Mouse (Mus musculus): ENCODE data around the gene Catsperz. TPM values are rescaled to one million over a fixed set of nuclear protein-coding genes. Genes with fewer than 3 reads are reported as not detected.

Catsperz gene
- total and polyA plus RNA-seq, 2 experiments from 2014 or later = 2.2 TPM; not detected in 1

GRCm38 (mm10) chr19:6970460-6971085, 45.4 kb upstream of the Catsperz start:
- H3K4me2 ChIP-seq (ENCODE audit: low read depth, low read length) = 0 out of 2 replicates have a peak overlapping the region, but pooled peaks have one; percentile 81
- H3K9ac ChIP-seq (replicated peaks; ENCODE audit: low read depth, low read length) = no peak overlapping the region
- H3K9me3 ChIP-seq (replicated peaks; ENCODE audit: control insufficient read depth, low read length) = no peaks in the 10 kb centered on the region
- peaks cover 10% of the 10 kb centered on the region for H3K36me3 ChIP-seq (replicated peaks; ENCODE audit: control insufficient read depth, insufficient read depth, low read length)
- WGBS = 29% methylated on average over 11 of the region's 11 CpGs
- no peaks in the 10 kb centered on the region for H3K27me3 ChIP-seq (ENCODE audit: control insufficient read depth, insufficient read depth, low read length)
- H3K27ac ChIP-seq (ENCODE audit: low read depth) = no peak overlapping the region
- ATAC-seq (ENCODE audit: insufficient read depth, low read depth) (no peak), DNase-seq (ENCODE audit: low spot score) (no peak)
- TF ChIP-seq EP300 (IDR thresholded peaks at IDR 0.05; ENCODE audit: low read depth) (no peak), CTCF (IDR thresholded peaks at IDR 0.05; ENCODE audit: low read depth) (no peak)
- H3K4me3 ChIP-seq (ENCODE audit: low read depth, low read length) = peak overlapping the region; percentile 67
- peaks cover 14% of the 10 kb centered on the region; the same call in 1 of the 2 replicates for H3K4me1 ChIP-seq (ENCODE audit: control insufficient read depth, insufficient read depth)

- 1% methylated on average over 49 of the region's 55 CpGs for WGBS
Measured at GRCm38 (mm10) chr19:6969665-6970381, 44.6 kb upstream of the Catsperz start.

DNA sequence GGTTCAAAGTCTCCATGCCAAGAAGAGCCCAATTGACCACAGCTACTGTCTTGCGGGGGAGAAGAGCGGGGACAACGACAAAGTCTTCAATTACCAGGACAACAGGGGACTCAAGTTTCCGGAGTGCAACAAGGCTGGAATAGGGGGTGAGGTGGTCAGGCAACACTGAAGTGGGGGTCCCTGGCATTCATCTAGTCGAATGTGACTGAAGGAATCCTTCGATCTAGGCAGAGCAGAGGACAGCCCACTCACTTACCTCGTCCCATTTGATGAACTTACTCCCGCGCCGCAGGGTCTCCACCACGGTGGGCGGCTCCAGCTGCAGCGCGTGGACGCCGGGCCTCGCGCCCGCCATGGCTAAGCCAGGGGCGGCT, 44.1 kb upstream of the Catsperz start:
- 2% methylated on average over 13 of the region's 20 CpGs for WGBS
- ATAC-seq (ENCODE audit: insufficient read depth, low read depth) = no peak; the same call in 1 of the 2 replicates
- Histone ChIP-seq H3K4me2 (ENCODE audit: low read depth, low read length) (peak overlapping the region; percentile 81), H3K4me3 (ENCODE audit: low read depth, low read length) (peak overlapping the region; percentile 67), H3K9me3 (replicated peaks; ENCODE audit: control insufficient read depth, low read length) (no peaks in the 10 kb centered on the region), H3K27ac (ENCODE audit: low read depth) (no peak overlapping the region), H3K4me1 (ENCODE audit: control insufficient read depth, insufficient read depth) (peaks cover 14% of the 10 kb centered on the region; the same call in 1 of the 2 replicates), H3K9ac (replicated peaks; ENCODE audit: low read depth, low read length) (peak overlapping the region; percentile 56; the same call in 1 of the 2 replicates), H3K36me3 (replicated peaks; ENCODE audit: control insufficient read depth, insufficient read depth, low read length) (peaks cover 23% of the 10 kb centered on the region), H3K27me3 (ENCODE audit: control insufficient read depth, insufficient read depth, low read length) (no peaks in the 10 kb centered on the region)
- DNase-seq (ENCODE audit: low spot score) = no peak
- TF ChIP-seq CTCF (IDR thresholded peaks at IDR 0.05; ENCODE audit: low read depth) (no peak), EP300 (IDR thresholded peaks at IDR 0.05; ENCODE audit: low read depth) (no peak)

More at GRCm38 (mm10) chr19:6969665-6970381, 44.6 kb upstream of the Catsperz start:
- H3K36me3 ChIP-seq (replicated peaks; ENCODE audit: control insufficient read depth, insufficient read depth, low read length) = peaks cover 17% of the 10 kb centered on the region
- no peak overlapping the region for H3K27ac ChIP-seq (ENCODE audit: low read depth)
- TF ChIP-seq CTCF (IDR thresholded peaks at IDR 0.05; ENCODE audit: low read depth) (peak; percentile 65), EP300 (IDR thresholded peaks at IDR 0.05; ENCODE audit: low read depth) (no peak)
- H3K27me3 ChIP-seq (ENCODE audit: control insufficient read depth, insufficient read depth, low read length) = no peaks in the 10 kb centered on the region
- H3K4me3 ChIP-seq (ENCODE audit: low read depth, low read length) = peak overlapping the region; percentile 67
- peak; percentile 66 for ATAC-seq (ENCODE audit: insufficient read depth, low read depth)
- peak overlapping the region; percentile 81 for H3K4me2 ChIP-seq (ENCODE audit: low read depth, low read length)
- no peaks in the 10 kb centered on the region for H3K9me3 ChIP-seq (replicated peaks; ENCODE audit: control insufficient read depth, low read length)
- H3K4me1 ChIP-seq (ENCODE audit: control insufficient read depth, insufficient read depth) = peaks cover 14% of the 10 kb centered on the region; the same call in 1 of the 2 replicates
- H3K9ac ChIP-seq (replicated peaks; ENCODE audit: low read depth, low read length) = peak overlapping the region; percentile 56; the same call in 1 of the 2 replicates
- peak; percentile 45 for DNase-seq (ENCODE audit: low spot score)

DNA sequence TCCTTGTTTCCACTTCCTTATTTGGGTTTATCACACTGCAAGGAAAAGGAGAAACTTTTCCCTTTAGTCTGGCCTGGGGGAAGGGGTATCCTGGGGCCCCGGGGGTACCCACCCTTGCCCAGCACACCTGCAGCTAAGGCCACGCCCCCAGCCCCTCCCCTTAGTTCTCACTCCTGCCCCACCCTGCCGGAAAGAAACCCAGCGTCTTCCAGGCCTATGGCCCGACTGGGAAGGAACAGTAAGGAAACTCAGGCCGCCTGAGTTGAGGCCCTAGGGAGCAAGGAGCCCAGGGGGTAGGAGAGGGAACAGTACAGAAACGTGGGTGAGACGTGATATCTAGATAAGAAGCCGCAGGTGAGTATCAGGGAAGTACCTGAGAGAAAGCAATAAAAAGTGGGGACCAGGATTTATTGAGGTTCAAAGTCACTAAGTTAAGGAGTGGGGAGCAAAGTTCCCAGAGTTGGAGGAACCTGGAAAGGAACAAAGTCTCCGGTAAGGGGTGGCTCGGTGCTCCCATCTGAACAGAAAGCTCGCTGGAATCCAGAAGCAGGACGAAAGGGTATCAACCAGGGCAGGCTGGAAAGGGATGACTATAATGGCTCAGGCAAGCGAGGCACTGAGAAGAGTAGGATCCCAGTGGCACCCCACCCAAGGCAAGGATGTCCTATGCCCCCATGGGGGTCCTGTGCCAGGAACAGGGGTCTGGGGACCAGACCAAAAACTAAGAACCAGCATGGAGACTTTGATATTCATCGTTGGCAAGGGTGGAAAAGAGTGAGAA, 43.5 kb upstream of the Catsperz start:
- Histone ChIP-seq H3K27ac (ENCODE audit: low read depth) (no peak overlapping the region), H3K9ac (replicated peaks; ENCODE audit: low read depth, low read length) (peak overlapping the region; percentile 56; the same call in 1 of the 2 replicates), H3K9me3 (replicated peaks; ENCODE audit: control insufficient read depth, low read length) (no peaks in the 10 kb centered on the region), H3K4me1 (ENCODE audit: control insufficient read depth, insufficient read depth) (peaks cover 11% of the 10 kb centered on the region; the same call in 1 of the 2 replicates), H3K4me3 (ENCODE audit: low read depth, low read length) (peak overlapping the region; percentile 67), H3K36me3 (replicated peaks; ENCODE audit: control insufficient read depth, insufficient read depth, low read length) (peaks cover 23% of the 10 kb centered on the region), H3K27me3 (ENCODE audit: control insufficient read depth, insufficient read depth, low read length) (no peaks in the 10 kb centered on the region), H3K4me2 (ENCODE audit: low read depth, low read length) (peak overlapping the region; percentile 81)
- 23% methylated on average over 15 of the region's 15 CpGs for WGBS
- no peak for ATAC-seq (ENCODE audit: insufficient read depth, low read depth)
- no peak for DNase-seq (ENCODE audit: low spot score)
- TF ChIP-seq CTCF (IDR thresholded peaks at IDR 0.05; ENCODE audit: low read depth) (no peak), EP300 (IDR thresholded peaks at IDR 0.05; ENCODE audit: low read depth) (no peak)

GRCm38 (mm10) chr19:6956461-6956860, 31.3 kb upstream of the Catsperz start:
- Histone ChIP-seq H3K4me2 (ENCODE audit: low read depth, low read length) (no peak overlapping the region), H3K4me1 (ENCODE audit: control insufficient read depth, insufficient read depth) (peaks cover 30% of the 10 kb centered on the region), H3K9me3 (replicated peaks; ENCODE audit: control insufficient read depth, low read length) (no peaks in the 10 kb centered on the region), H3K36me3 (replicated peaks; ENCODE audit: control insufficient read depth, insufficient read depth, low read length) (peaks cover 42% of the 10 kb centered on the region), H3K27me3 (ENCODE audit: control insufficient read depth, insufficient read depth, low read length) (no peaks in the 10 kb centered on the region), H3K9ac (replicated peaks; ENCODE audit: low read depth, low read length) (no peak overlapping the region), H3K27ac (ENCODE audit: low read depth) (no peak overlapping the region), H3K4me3 (ENCODE audit: low read depth, low read length) (no peak overlapping the region)
- ATAC-seq (ENCODE audit: insufficient read depth, low read depth) = no peak
- TF ChIP-seq CTCF (IDR thresholded peaks at IDR 0.05; ENCODE audit: low read depth) = no peak
- TF ChIP-seq EP300 (IDR thresholded peaks at IDR 0.05; ENCODE audit: low read depth) = no peak
- no peak for DNase-seq (ENCODE audit: low spot score)
- 75% methylated on average over 10 of the region's 10 CpGs for WGBS
